Mouse (Mus musculus) thymus, postnatal 0 days (tissue): ENCODE measurements around the gene Mapk10. TPM values are rescaled to one million over a fixed set of nuclear protein-coding genes. Genes with fewer than 3 reads are reported as not detected.
"Not testable (repeated sequence)": the region's sequence is repeated elsewhere in the genome, so short reads cannot be mapped to it uniquely, and the experiment has no call there.

Experiments
- DNase-seq: peaks from one replicate; pipeline ENCODE4 v3.0.0-alpha.2; 2015; ENCODE audit warnings: low spot score
- polyA plus RNA-seq: library from polyadenylated mRNA; unstranded; fragments of >200 nt; fragmentation: Nextera tagmentation; extraction: Ambion mirVana; gene quantifications from 2 replicates; pipeline ENCODE4 v1.2.1, GENCODE M21; 2015

Gene Mapk10
- polyA plus RNA-seq, 1 experiment from 2014 or later, result 1.0 TPM

DNA sequence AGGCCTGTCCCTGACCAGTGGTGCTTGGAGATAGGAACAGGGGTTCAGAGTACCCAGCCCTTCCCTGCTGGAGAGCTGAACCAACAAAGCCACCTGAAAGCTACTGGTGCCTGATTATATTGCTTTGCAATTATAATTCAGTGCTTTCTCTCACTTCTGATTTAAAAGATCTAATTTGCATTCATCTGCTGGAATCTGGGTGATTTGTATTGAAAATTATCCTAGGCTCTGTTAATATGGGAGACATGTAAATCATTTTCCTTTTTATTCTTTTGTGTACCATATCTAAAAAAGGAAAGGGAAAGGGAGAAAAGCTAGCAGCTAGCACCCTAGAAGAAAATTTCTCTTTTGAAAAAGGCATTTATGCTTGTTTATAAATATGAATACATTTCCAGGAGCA is 234.6 kb downstream of the Mapk10 start:
- DNase-seq, result no peak

GRCm38 (mm10) chr5:102974400-102974799 is 236.7 kb downstream of the Mapk10 start:
- DNase-seq, result no peak

DNA sequence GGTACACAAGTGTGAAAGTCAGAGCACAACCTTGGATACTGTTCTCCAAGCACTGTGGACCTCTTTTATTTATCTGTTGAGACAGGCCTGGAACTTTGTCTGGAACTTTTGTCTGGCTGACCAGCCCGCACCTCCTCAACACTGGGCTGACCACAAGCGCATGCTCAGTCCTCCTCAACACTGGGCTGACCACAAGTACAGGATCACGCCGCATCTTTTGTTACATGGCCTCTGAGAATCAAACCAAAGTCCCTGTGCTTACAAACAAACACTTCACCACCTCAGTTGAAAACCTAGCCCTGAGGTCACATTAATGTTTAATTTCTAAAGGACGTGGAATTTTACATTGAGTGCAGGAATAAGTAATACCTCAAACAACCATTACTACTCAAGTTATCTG is 246.7 kb downstream of the Mapk10 start:
- no peak for DNase-seq

GRCm38 (mm10) chr5:102953414-102953813 is 257.7 kb downstream of the Mapk10 start:
- DNase-seq, result no peak

GRCm38 (mm10) chr5:102952918-102953317 is 258.2 kb downstream of the Mapk10 start:
- DNase-seq, result no peak

DNA sequence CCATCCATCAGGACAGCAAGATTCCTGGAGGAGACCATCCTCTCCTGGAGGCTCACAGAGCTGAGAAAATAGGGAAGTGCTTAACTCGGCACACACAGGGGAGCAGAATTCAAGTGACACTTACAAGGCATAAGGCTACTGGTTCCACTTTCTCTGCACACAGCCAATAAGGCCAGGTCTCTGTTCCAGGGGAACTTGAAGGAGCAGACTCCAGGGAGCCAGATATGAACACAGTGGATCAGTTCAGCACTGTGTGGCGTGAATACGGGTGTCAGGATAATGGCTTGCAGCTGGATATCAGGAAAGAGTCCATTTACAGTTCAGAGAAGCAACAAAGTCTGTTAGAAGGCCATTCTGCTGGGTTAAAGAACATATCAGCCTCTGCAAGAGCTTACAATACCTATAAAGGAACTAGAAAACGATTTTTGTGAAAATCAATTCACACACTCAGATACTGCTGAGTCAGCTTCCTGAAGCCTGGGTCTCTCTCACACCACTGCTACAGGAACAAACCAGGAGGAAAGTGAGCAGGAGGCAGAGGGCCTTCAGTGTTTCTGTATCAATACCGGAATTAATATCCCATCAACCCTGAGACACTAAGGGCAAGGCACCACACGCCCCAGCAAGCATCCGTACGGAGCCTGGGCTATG is 263.9 kb downstream of the Mapk10 start:
- no peak for DNase-seq

GRCm38 (mm10) chr5:102946625-102947024 is 264.5 kb downstream of the Mapk10 start:
- DNase-seq, result no peak

DNA sequence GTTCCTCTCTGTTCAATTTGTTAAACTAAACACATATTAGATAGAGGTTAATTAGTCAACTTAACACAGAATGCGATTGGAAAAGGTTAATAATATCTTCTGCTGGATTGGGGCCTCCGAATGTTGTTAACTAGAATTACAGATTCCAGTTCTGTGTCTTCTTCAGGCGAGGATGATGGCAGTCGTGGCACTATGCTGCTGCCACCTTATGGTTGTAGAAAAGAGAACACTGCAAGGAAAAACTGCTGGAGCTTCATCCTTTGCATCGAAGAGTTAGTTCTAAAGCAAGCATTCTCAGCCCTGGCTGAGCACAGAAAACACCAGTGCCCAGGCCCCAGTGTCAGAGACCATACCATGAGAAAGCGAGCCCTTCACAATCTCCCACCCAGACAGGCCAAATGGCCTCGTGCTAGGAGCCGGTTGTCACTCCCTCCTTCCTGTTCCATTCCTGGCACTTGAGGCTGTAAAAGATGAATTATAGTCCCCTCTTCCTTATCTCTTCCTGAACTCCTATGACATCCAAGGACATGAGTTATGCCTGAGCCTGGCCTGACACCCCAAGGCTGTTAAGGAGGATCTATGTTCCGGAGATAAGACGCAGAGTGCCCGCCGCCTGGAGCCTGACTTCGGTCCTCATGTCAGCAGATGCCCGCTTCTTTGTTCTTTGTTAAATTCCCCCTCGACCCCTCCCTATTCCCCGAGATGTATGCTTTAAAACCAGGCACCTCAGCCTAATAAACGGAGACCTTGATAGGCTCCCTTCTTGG is 267.1 kb downstream of the Mapk10 start:
- not testable (repeated sequence) for DNase-seq

DNA sequence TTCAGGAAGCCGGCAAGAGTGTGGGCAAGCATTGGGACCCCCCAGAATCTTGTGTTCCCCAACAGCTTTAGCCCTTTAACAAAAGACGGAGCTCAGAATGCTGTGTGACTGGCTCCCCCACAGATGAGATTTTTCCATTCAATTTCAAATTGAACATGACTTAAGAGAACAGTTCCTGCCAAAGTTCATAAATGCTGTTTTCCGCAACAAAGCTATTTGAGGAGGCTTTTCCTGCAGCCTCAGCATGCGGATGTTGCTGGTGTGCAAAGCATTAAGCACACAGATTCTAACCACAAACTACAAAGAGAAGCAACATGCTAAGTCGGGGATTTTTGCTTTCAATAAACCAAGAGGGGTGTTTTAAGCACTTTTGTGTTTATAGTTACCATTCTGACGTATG is 281.0 kb downstream of the Mapk10 start:
- DNase-seq, result no peak

- no peak for DNase-seq
Measured at GRCm38 (mm10) chr5:102926786-102927185, 284.3 kb downstream of the Mapk10 start.

GRCm38 (mm10) chr5:102920199-102920598 is 290.9 kb downstream of the Mapk10 start:
- no peak for DNase-seq

- DNase-seq, result no peak
Measured at GRCm38 (mm10) chr5:102905441-102906211, 305.5 kb downstream of the Mapk10 start.

DNA sequence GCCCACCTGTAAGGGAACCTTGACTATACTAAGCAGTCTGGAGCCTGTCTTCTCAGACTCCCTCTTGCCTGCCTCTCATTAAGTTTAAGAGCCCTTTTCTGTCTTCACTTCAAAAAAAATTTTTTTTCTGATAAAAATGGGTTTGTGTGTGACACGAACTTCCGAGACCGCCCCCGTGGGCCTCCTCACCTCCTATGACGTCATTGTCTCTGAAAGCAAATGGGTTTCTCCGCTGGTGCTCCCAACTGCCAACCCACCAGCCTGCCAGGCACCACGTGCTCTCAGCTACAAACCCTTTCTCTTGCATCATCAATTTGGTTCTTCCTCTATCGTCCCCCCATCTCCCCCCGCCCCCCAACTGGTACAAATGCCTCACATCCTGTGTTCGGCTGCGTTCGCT is 307.1 kb downstream of the Mapk10 start:
- DNase-seq, result no peak

DNA sequence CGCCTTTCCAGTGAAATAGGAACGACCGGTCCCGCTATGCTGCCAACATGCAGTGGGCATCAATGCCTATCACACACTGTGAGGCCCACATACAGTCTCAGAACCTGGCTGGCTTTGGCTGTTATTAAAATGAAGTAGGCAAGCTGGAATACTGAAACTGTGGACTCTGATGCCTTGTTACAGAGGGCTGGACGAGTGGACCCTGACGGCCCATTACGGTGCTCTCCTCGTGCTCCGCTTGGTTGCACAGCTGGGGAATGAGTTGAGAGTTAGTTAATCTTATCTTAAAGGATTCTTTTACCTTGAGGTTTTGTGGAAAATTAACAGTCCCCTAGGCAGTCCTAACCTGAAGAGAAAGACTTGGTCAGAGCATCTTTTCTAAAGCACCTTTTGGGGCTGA is 307.6 kb downstream of the Mapk10 start:
- no peak for DNase-seq

GRCm38 (mm10) chr5:102901176-102901575 is 310.0 kb downstream of the Mapk10 start:
- no peak for DNase-seq

- DNase-seq, result no peak
Measured at GRCm38 (mm10) chr5:102899680-102900215, 311.4 kb downstream of the Mapk10 start.

DNA sequence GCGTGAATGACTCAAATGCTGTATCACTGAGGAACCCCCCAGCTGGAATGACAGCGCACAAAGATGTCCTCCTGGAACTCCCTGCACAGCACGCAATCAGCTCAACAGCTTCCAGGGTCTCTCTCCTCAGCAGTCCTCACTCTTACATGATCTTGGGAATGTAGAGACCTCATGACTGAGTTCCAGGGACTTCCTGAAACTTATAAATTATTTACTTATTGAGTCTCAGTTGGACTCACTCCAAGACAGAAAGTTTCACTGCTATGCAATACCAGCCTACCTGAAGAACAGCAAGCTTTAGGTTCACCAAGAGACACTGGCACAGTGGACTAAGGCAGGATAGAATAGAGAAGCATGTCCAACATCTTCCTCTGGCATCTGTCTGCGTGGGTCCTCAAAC is 312.8 kb downstream of the Mapk10 start:
- DNase-seq, result no peak

DNA sequence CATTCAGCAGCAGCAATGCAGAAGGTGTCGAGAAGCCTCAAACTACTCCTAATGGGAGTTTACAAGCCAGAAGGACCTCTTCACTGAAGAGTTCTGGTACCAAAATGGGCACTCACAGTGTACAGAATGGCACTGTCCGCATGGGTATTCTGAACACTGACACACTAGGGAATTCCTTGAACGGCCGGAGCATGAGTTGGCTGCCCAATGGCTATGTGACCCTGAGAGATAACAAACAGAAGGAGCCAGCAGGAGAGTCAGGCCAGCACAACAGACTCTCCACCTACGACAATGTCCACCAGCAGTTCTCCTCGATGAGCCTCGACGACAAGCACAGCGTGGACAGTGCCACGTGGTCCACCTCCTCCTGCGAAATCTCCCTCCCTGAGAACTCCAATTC is 318.9 kb downstream of the Mapk10 start:
- no peak for DNase-seq

DNA sequence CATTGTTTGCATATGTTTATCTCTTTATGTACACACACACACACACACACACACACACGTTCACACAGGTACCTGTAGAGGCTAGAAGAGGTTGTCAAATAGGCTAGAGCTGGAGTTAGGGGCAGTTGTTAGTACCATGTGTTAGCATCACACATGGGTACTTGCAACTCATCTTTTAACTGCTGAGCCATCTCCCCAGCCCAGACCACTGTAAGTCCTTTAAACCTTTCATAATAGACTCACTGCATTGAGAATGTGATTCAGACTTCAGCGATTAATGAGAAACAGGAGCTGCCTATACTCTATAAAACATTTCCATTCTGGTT is 322.0 kb downstream of the Mapk10 start:
- no peak for DNase-seq

- no peak for DNase-seq
Measured at GRCm38 (mm10) chr5:102888482-102889162, 322.5 kb downstream of the Mapk10 start.

DNA sequence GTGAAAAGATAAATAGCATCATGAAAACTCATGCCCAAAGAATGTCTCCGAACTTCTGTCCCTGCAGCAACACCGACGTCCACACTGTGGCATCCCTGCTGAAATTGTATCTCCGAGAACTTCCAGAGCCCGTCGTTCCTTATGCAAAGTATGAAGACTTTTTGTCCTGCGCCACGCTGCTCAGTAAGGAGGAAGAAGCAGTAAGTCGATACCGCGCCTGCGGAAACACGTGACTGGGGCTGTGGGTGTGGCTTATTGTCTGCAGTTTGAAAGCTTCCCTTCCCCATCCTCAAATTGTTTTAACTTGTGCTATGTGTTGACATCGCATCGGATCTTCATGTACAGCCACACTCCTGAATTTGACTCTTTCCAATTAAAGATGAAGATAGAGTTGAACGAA is 335.5 kb downstream of the Mapk10 start:
- no peak for DNase-seq
